Mouse (Mus musculus): Measurements from ENCODE around the gene Rgs11.
"Not testable (repeated sequence)": the region's sequence is repeated elsewhere in the genome, so short reads cannot be mapped to it uniquely, and the experiment has no call there.

Rgs11 gene

GRCm38 (mm10) chr17:26202737-26203136, at the start of gene Rgs11:
TSS of gene Rgs11 (plus strand) at chr17:26202951.
- DNase-seq (ENCODE audit: low spot score), result no peak

- no peak for DNase-seq (ENCODE audit: low spot score)
These were observed 40.0 kb upstream of the Rgs11 start for GRCm38 (mm10) chr17:26162736-26163135.

GRCm38 (mm10) chr17:26168039-26168438, 34.7 kb upstream of the Rgs11 start:
- no peak for DNase-seq (ENCODE audit: low spot score)

GRCm38 (mm10) chr17:26175248-26175647, 27.5 kb upstream of the Rgs11 start:
- DNase-seq (ENCODE audit: low spot score), result not testable (repeated sequence)

GRCm38 (mm10) chr17:26178611-26179010, 24.1 kb upstream of the Rgs11 start:
- no peak for DNase-seq (ENCODE audit: low spot score)

GRCm38 (mm10) chr17:26181179-26181578, 21.6 kb upstream of the Rgs11 start:
- no peak for DNase-seq (ENCODE audit: low spot score)

- DNase-seq (ENCODE audit: low spot score), result no peak
These were observed 15.2 kb upstream of the Rgs11 start for GRCm38 (mm10) chr17:26187592-26187991.

- DNase-seq (ENCODE audit: low spot score), result no peak
These were observed 14.5 kb upstream of the Rgs11 start for GRCm38 (mm10) chr17:26188091-26188805.

- not testable (repeated sequence) for DNase-seq (ENCODE audit: low spot score)
These were observed 11.3 kb upstream of the Rgs11 start for GRCm38 (mm10) chr17:26191486-26191885.

GRCm38 (mm10) chr17:26192481-26193190, 10.1 kb upstream of the Rgs11 start:
- DNase-seq (ENCODE audit: low spot score), result no peak

GRCm38 (mm10) chr17:26198892-26199291, 3.9 kb upstream of the Rgs11 start, which contains the start of gene Pdia2:
TSS of gene Pdia2 (minus strand) at chr17:26199087.
- no peak for DNase-seq (ENCODE audit: low spot score)

- DNase-seq (ENCODE audit: low spot score), result peak; percentile 61
These were observed 1.7 kb upstream of the Rgs11 start for GRCm38 (mm10) chr17:26200831-26201705.

- peak; percentile 34 for DNase-seq (ENCODE audit: low spot score)
These were observed 753 bp upstream of the Rgs11 start for GRCm38 (mm10) chr17:26201998-26202397.

- DNase-seq (ENCODE audit: low spot score), result no peak
These were observed 615 bp downstream of the Rgs11 start for GRCm38 (mm10) chr17:26203321-26203811.

GRCm38 (mm10) chr17:26204766-26205165, 2.0 kb downstream of the Rgs11 start:
- no peak for DNase-seq (ENCODE audit: low spot score)

GRCm38 (mm10) chr17:26206392-26206791, 3.6 kb downstream of the Rgs11 start:
- DNase-seq (ENCODE audit: low spot score), result no peak

- DNase-seq (ENCODE audit: low spot score), result no peak
These were observed 4.9 kb downstream of the Rgs11 start, which contains the start of gene Arhgdig for GRCm38 (mm10) chr17:26207686-26208085. TSS of gene Arhgdig (minus strand) at chr17:26207786.

- DNase-seq (ENCODE audit: low spot score), result no peak
These were observed 9.5 kb downstream of the Rgs11 start for GRCm38 (mm10) chr17:26212241-26212640.

GRCm38 (mm10) chr17:26212681-26213080, 9.9 kb downstream of the Rgs11 start:
- no peak for DNase-seq (ENCODE audit: low spot score)

- no peak for DNase-seq (ENCODE audit: low spot score)
These were observed 18.8 kb downstream of the Rgs11 start for GRCm38 (mm10) chr17:26221508-26221907.

- DNase-seq (ENCODE audit: low spot score), result no peak
These were observed 22.4 kb downstream of the Rgs11 start for GRCm38 (mm10) chr17:26225150-26225549.

- no peak for DNase-seq (ENCODE audit: low spot score)
These were observed 27.0 kb downstream of the Rgs11 start for GRCm38 (mm10) chr17:26229776-26230175.

All from MN1 (cell line).